Mouse (Mus musculus): ENCODE measurements around the gene Itgam. TPM values are rescaled to one million over a fixed set of nuclear protein-coding genes. Genes with fewer than 3 reads are reported as not detected.

The Itgam gene
- polyA plus RNA-seq, 1 experiment from 2014 or later, result 0.73 TPM

GRCm38 (mm10) chr7:128063211-128063781 is 856 bp downstream of the Itgam start:
- no peak overlapping the region for H3K27ac ChIP-seq
- 87% methylated on average over 6 of the region's 6 CpGs for WGBS
- no peaks in the 10 kb centered on the region for H3K9me3 ChIP-seq
- H3K36me3 ChIP-seq, result no peaks in the 10 kb centered on the region
- H3K27me3 ChIP-seq (ENCODE audit: insufficient read depth, poor library complexity, severe bottlenecking), result no peaks in the 10 kb centered on the region
- no peak for DNase-seq (ENCODE audit: low spot score)
- H3K4me3 ChIP-seq, result no peak overlapping the region
- H3K4me1 ChIP-seq (replicated peaks), result no peaks in the 10 kb centered on the region; the same call in 1 of the 2 replicates

GRCm38 (mm10) chr7:128065547-128065946 is 3.1 kb downstream of the Itgam start:
- H3K4me3 ChIP-seq, result no peak overlapping the region
- H3K27ac ChIP-seq, result no peak overlapping the region
- H3K9me3 ChIP-seq, result no peaks in the 10 kb centered on the region
- no peak for DNase-seq (ENCODE audit: low spot score)
- 88% methylated on average over 5 of the region's 5 CpGs for WGBS
- no peaks in the 10 kb centered on the region for H3K27me3 ChIP-seq (ENCODE audit: insufficient read depth, poor library complexity, severe bottlenecking)
- no peaks in the 10 kb centered on the region for H3K36me3 ChIP-seq
- no peaks in the 10 kb centered on the region; the same call in 1 of the 2 replicates for H3K4me1 ChIP-seq (replicated peaks)

- Histone ChIP-seq H3K27ac (no peak overlapping the region; the same call in 1 of the 2 replicates), H3K36me3 (no peaks in the 10 kb centered on the region), H3K4me3 (no peak overlapping the region), H3K27me3 (ENCODE audit: insufficient read depth, poor library complexity, severe bottlenecking) (no peaks in the 10 kb centered on the region), H3K4me1 (replicated peaks) (no peaks in the 10 kb centered on the region; the same call in 1 of the 2 replicates), H3K9me3 (no peaks in the 10 kb centered on the region)
- 59% methylated on average over 3 of the region's 3 CpGs for WGBS
- no peak for DNase-seq (ENCODE audit: low spot score)
Measured at GRCm38 (mm10) chr7:128067847-128068246, 5.4 kb downstream of the Itgam start.

- Histone ChIP-seq H3K4me1 (replicated peaks) (no peaks in the 10 kb centered on the region; the same call in 1 of the 2 replicates), H3K4me3 (no peak overlapping the region), H3K36me3 (no peaks in the 10 kb centered on the region), H3K27ac (no peak overlapping the region), H3K9me3 (no peaks in the 10 kb centered on the region), H3K27me3 (ENCODE audit: insufficient read depth, poor library complexity, severe bottlenecking) (no peaks in the 10 kb centered on the region)
- DNase-seq (ENCODE audit: low spot score), result no peak
- 69% methylated on average over 2 of the region's 2 CpGs for WGBS
Measured at GRCm38 (mm10) chr7:128069844-128070243, 7.4 kb downstream of the Itgam start.

- DNase-seq (ENCODE audit: low spot score), result no peak
- H3K27ac ChIP-seq, result no peak overlapping the region
- H3K4me1 ChIP-seq (replicated peaks), result no peaks in the 10 kb centered on the region; the same call in 1 of the 2 replicates
- H3K27me3 ChIP-seq (ENCODE audit: insufficient read depth, poor library complexity, severe bottlenecking), result no peaks in the 10 kb centered on the region
- H3K9me3 ChIP-seq, result no peaks in the 10 kb centered on the region
- 78% methylated on average over 4 of the region's 4 CpGs for whole genome bisulfite sequencing
- no peaks in the 10 kb centered on the region for H3K36me3 ChIP-seq
- H3K4me3 ChIP-seq, result no peak overlapping the region
Measured at GRCm38 (mm10) chr7:128071816-128072215, 9.4 kb downstream of the Itgam start.

- Histone ChIP-seq H3K4me1 (replicated peaks) (no peaks in the 10 kb centered on the region), H3K27ac (no peak overlapping the region), H3K36me3 (no peaks in the 10 kb centered on the region), H3K9me3 (no peaks in the 10 kb centered on the region), H3K27me3 (ENCODE audit: insufficient read depth, poor library complexity, severe bottlenecking) (no peaks in the 10 kb centered on the region), H3K4me3 (no peak overlapping the region)
- 80% methylated on average over 8 of the region's 8 CpGs for WGBS
- no peak for DNase-seq (ENCODE audit: low spot score)
Measured at GRCm38 (mm10) chr7:128080012-128080411, 17.6 kb downstream of the Itgam start.

GRCm38 (mm10) chr7:128089141-128089540 is 26.7 kb downstream of the Itgam start:
- WGBS, result 89% methylated on average over 7 of the region's 7 CpGs
- no peak overlapping the region for H3K4me3 ChIP-seq

GRCm38 (mm10) chr7:128098135-128098534 is 35.7 kb downstream of the Itgam start:
- no peak overlapping the region for H3K4me3 ChIP-seq
- no peaks in the 10 kb centered on the region for H3K4me1 ChIP-seq (replicated peaks)
- H3K27ac ChIP-seq, result no peak overlapping the region
- H3K9me3 ChIP-seq, result no peaks in the 10 kb centered on the region
- DNase-seq (ENCODE audit: low spot score), result no peak
- 91% methylated on average over 1 of the region's 1 CpGs for WGBS
- no peaks in the 10 kb centered on the region for H3K27me3 ChIP-seq (ENCODE audit: insufficient read depth, poor library complexity, severe bottlenecking)
- H3K36me3 ChIP-seq, result no peaks in the 10 kb centered on the region

More at GRCm38 (mm10) chr7:128089141-128089540, 26.7 kb downstream of the Itgam start:
- Histone ChIP-seq H3K27ac (no peak overlapping the region), H3K4me1 (replicated peaks) (no peaks in the 10 kb centered on the region), H3K9me3 (no peaks in the 10 kb centered on the region), H3K27me3 (ENCODE audit: insufficient read depth, poor library complexity, severe bottlenecking) (no peaks in the 10 kb centered on the region), H3K36me3 (no peaks in the 10 kb centered on the region)
- no peak for DNase-seq (ENCODE audit: low spot score)

- H3K36me3 ChIP-seq, result no peaks in the 10 kb centered on the region
- WGBS, result 73% methylated on average over 2 of the region's 2 CpGs
- no peak for DNase-seq (ENCODE audit: low spot score)
- H3K4me3 ChIP-seq, result no peak overlapping the region
- H3K27ac ChIP-seq, result no peak overlapping the region
- H3K9me3 ChIP-seq, result no peaks in the 10 kb centered on the region
- no peaks in the 10 kb centered on the region for H3K4me1 ChIP-seq (replicated peaks)
- no peaks in the 10 kb centered on the region for H3K27me3 ChIP-seq (ENCODE audit: insufficient read depth, poor library complexity, severe bottlenecking)
Measured at GRCm38 (mm10) chr7:128100742-128101357, 38.4 kb downstream of the Itgam start.

- Histone ChIP-seq H3K36me3 (no peaks in the 10 kb centered on the region), H3K27me3 (ENCODE audit: insufficient read depth, poor library complexity, severe bottlenecking) (no peaks in the 10 kb centered on the region), H3K4me1 (replicated peaks) (no peaks in the 10 kb centered on the region), H3K9me3 (no peaks in the 10 kb centered on the region), H3K27ac (no peak overlapping the region), H3K4me3 (no peak overlapping the region)
- 82% methylated on average over 4 of the region's 4 CpGs for WGBS
- no peak for DNase-seq (ENCODE audit: low spot score)
Measured at GRCm38 (mm10) chr7:128105246-128105645, 42.8 kb downstream of the Itgam start.

GRCm38 (mm10) chr7:128107462-128107861 is 45.0 kb downstream of the Itgam start:
- Histone ChIP-seq H3K4me3 (no peak overlapping the region), H3K4me1 (replicated peaks) (no peaks in the 10 kb centered on the region), H3K27ac (no peak overlapping the region), H3K36me3 (no peaks in the 10 kb centered on the region), H3K27me3 (ENCODE audit: insufficient read depth, poor library complexity, severe bottlenecking) (no peaks in the 10 kb centered on the region), H3K9me3 (no peaks in the 10 kb centered on the region)
- WGBS, result 89% methylated on average over 7 of the region's 7 CpGs
- no peak for DNase-seq (ENCODE audit: low spot score)

GRCm38 (mm10) chr7:128110314-128110713 is 47.9 kb downstream of the Itgam start:
- 83% methylated on average over 2 of the region's 2 CpGs for WGBS
- DNase-seq (ENCODE audit: low spot score), result no peak
- no peaks in the 10 kb centered on the region for H3K9me3 ChIP-seq
- no peak overlapping the region for H3K27ac ChIP-seq
- H3K27me3 ChIP-seq (ENCODE audit: insufficient read depth, poor library complexity, severe bottlenecking), result no peaks in the 10 kb centered on the region
- no peak overlapping the region for H3K4me3 ChIP-seq
- H3K36me3 ChIP-seq, result no peaks in the 10 kb centered on the region
- H3K4me1 ChIP-seq (replicated peaks), result no peaks in the 10 kb centered on the region

- no peaks in the 10 kb centered on the region for H3K36me3 ChIP-seq
- 0 out of 2 replicates have a peak, but pooled peaks cover 2% of the 10 kb centered on the region for H3K4me1 ChIP-seq (replicated peaks)
- H3K27ac ChIP-seq, result no peak overlapping the region
- DNase-seq (ENCODE audit: low spot score), result no peak
- no peak overlapping the region for H3K4me3 ChIP-seq
- no peaks in the 10 kb centered on the region for H3K9me3 ChIP-seq
- WGBS, result 89% methylated on average over 11 of the region's 11 CpGs
- H3K27me3 ChIP-seq (ENCODE audit: insufficient read depth, poor library complexity, severe bottlenecking), result no peaks in the 10 kb centered on the region
Measured at GRCm38 (mm10) chr7:128112131-128112530, 49.7 kb downstream of the Itgam start.

All from hindbrain, embryonic 10.5 days (tissue).